Mouse (Mus musculus): ENCODE results near the gene Mphosph8. TPM values are rescaled to one million over a fixed set of nuclear protein-coding genes. Genes with fewer than 3 reads are reported as not detected.

Mphosph8 gene
- polyA plus RNA-seq, 1 experiment, result 18.1 TPM

Other genes with a start within 250 kb of the Mphosph8 start
- 3.6 and 6.0 TPM in 2 replicates for gene Cenpj, start 92.8 kb upstream of the Mphosph8 start, polyA plus RNA-seq (2012; rRNA removed)
- 28.0 and 36.2 TPM in 2 replicates for gene Parp4, start 92.6 kb upstream of the Mphosph8 start, polyA plus RNA-seq (2012; rRNA removed)
- gene Pspc1, start 110.1 kb downstream of the Mphosph8 start, polyA plus RNA-seq (2012; rRNA removed), result 15.6 and 19.8 TPM in 2 replicates
- 37.0 and 38.2 TPM in 2 replicates for gene Zmym5, start 143.5 kb downstream of the Mphosph8 start, polyA plus RNA-seq (2012; rRNA removed)
- gene Zmym2, start 218.4 kb downstream of the Mphosph8 start, polyA plus RNA-seq (2012; rRNA removed), result 31.5 and 35.1 TPM in 2 replicates